Mouse (Mus musculus): Measurements from ENCODE around the gene Lrrc51. TPM values are rescaled to one million over a fixed set of nuclear protein-coding genes. Genes with fewer than 3 reads are reported as not detected.

Gene Lrrc51
- polyA plus RNA-seq, 1 experiment from 2014 or later = 12.7 TPM

DNA sequence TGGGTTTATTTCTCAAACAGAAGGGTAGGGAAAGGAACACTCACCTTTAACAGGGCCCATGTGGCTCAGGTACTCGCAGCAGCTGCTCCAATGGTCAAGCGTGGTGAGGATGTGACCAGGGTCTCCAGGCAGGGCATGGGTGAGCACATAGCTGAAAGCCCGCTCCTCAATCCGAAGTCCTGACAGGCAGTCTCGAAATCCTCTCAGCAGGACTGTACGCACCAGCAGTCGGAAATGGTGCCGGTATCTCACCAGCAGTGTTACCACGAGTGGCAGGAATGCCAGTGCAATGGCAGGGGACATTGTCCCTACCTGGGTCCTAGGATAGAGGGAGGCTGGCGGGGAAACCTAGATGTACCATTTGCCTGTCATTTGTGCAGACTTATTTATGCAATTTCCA lies 31.7 kb downstream of the Lrrc51 start:
- WGBS = 93% methylated on average over 10 of the region's 10 CpGs
- Histone ChIP-seq H3K36me3 (peaks cover 40% of the 10 kb centered on the region), H3K27me3 (ENCODE audit: low read depth, poor library complexity, severe bottlenecking) (no peaks in the 10 kb centered on the region), H3K27ac (replicated peaks) (no peak overlapping the region), H3K4me3 (no peak overlapping the region), H3K9me3 (replicated peaks) (peaks cover 7% of the 10 kb centered on the region; the same call in 1 of the 2 replicates), H3K4me1 (peaks cover 19% of the 10 kb centered on the region)
- DNase-seq (ENCODE audit: low spot score) = no peak

- H3K27me3 ChIP-seq (ENCODE audit: low read depth, poor library complexity, severe bottlenecking) = no peaks in the 10 kb centered on the region
- no peak for DNase-seq (ENCODE audit: low spot score)
- 95% methylated on average over 16 of the region's 16 CpGs for WGBS
- H3K9me3 ChIP-seq (replicated peaks) = peaks cover 7% of the 10 kb centered on the region; the same call in 1 of the 2 replicates
- H3K4me3 ChIP-seq = no peak overlapping the region
- peaks cover 40% of the 10 kb centered on the region for H3K36me3 ChIP-seq
- no peak overlapping the region for H3K27ac ChIP-seq (replicated peaks)
- H3K4me1 ChIP-seq = peaks cover 16% of the 10 kb centered on the region
Measured at GRCm38 (mm10) chr7:101900331-101901097, 33.2 kb downstream of the Lrrc51 start.

GRCm38 (mm10) chr7:101896104-101897066 lies 37.3 kb downstream of the Lrrc51 start:
- no peaks in the 10 kb centered on the region for H3K27me3 ChIP-seq (ENCODE audit: low read depth, poor library complexity, severe bottlenecking)
- no peaks in the 10 kb centered on the region for H3K9me3 ChIP-seq (replicated peaks)
- WGBS = under 1% methylated on average over 57 of the region's 57 CpGs
- H3K27ac ChIP-seq (replicated peaks) = peak overlapping the region; percentile 94
- peaks cover 16% of the 10 kb centered on the region for H3K4me1 ChIP-seq
- peak; percentile 97 for DNase-seq (ENCODE audit: low spot score)
- peak overlapping the region; percentile 61 for H3K4me3 ChIP-seq
- peaks cover 26% of the 10 kb centered on the region for H3K36me3 ChIP-seq

DNA sequence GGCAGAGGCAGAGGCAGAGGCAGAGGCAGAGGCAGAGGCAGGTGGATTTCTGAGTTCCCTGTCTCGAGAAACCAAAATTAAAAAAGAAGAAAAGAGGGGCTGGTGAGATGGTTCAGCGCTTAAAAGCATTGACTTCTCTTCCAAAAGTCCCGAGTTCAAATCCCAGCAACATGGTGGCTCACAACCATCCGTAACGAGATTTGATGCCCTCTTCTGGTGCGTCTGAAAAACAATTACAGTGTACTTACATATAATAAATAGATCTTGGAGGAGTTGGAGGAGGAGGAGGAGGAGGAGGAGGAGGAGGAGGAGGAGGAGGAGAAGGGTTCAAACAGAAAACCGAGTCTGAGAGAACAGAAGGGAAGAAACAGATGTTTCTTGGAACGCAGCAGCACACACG lies 38.0 kb downstream of the Lrrc51 start:
- peak overlapping the region; percentile 94 for H3K27ac ChIP-seq (replicated peaks)

DNA sequence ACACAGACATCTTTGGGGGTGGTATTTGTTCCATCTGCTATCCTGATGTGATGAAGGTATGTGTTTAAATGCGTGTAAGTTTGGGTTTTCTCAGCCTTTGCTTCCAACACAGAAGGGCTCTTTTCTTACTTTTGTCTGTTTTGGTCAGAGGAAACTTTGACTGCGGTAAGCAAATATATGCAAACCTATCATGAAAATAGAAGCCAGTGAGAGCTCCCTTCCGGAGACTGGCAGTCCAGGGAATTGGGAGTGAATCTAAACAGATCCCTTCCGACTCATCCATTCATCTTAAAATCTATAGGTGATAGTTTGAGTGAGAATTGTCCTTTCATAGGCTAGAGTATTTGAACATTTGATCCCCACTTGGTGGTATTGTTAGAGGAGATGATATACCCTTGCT lies 45.2 kb downstream of the Lrrc51 start:
- 84% methylated on average over 4 of the region's 4 CpGs for WGBS
- DNase-seq (ENCODE audit: low spot score) = no peak
- Histone ChIP-seq H3K36me3 (no peaks in the 10 kb centered on the region), H3K27ac (replicated peaks) (no peak overlapping the region), H3K4me3 (no peak overlapping the region), H3K9me3 (replicated peaks) (no peaks in the 10 kb centered on the region), H3K4me1 (no peaks in the 10 kb centered on the region), H3K27me3 (ENCODE audit: low read depth, poor library complexity, severe bottlenecking) (no peaks in the 10 kb centered on the region)

More for the DNA sequence above, 38.0 kb downstream of the Lrrc51 start:
- peak overlapping the region; percentile 61 for H3K4me3 ChIP-seq
- 35% methylated on average over 9 of the region's 9 CpGs for WGBS
- H3K36me3 ChIP-seq = peaks cover 22% of the 10 kb centered on the region
- no peak for DNase-seq (ENCODE audit: low spot score)
- peaks cover 16% of the 10 kb centered on the region for H3K4me1 ChIP-seq
- no peaks in the 10 kb centered on the region for H3K9me3 ChIP-seq (replicated peaks)
- no peaks in the 10 kb centered on the region for H3K27me3 ChIP-seq (ENCODE audit: low read depth, poor library complexity, severe bottlenecking)

DNA sequence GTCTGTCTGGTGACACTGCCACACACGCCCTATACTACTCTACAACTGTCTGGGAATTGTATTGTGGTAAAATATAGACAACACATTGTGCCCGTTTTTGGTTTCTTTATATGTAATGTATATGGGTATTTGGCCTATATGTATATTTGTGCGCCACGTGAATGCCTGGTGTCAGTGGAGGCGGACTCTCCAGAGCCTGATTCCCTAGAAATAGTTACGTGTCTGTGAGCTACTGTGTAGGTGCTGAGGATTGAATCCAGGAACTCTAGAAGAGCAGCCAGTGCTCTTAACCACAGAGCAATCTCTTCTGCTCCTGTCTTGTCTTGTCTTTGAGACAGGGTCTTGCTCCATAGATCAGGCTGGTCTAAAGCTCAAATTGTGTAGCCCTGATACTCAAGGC lies 47.4 kb downstream of the Lrrc51 start:
- no peak for DNase-seq (ENCODE audit: low spot score)
- H3K9me3 ChIP-seq (replicated peaks) = no peaks in the 10 kb centered on the region
- no peak overlapping the region for H3K27ac ChIP-seq (replicated peaks)
- no peak overlapping the region for H3K4me3 ChIP-seq
- no peaks in the 10 kb centered on the region for H3K27me3 ChIP-seq (ENCODE audit: low read depth, poor library complexity, severe bottlenecking)
- H3K4me1 ChIP-seq = no peaks in the 10 kb centered on the region
- 87% methylated on average over 6 of the region's 6 CpGs for WGBS
- no peaks in the 10 kb centered on the region for H3K36me3 ChIP-seq

DNA sequence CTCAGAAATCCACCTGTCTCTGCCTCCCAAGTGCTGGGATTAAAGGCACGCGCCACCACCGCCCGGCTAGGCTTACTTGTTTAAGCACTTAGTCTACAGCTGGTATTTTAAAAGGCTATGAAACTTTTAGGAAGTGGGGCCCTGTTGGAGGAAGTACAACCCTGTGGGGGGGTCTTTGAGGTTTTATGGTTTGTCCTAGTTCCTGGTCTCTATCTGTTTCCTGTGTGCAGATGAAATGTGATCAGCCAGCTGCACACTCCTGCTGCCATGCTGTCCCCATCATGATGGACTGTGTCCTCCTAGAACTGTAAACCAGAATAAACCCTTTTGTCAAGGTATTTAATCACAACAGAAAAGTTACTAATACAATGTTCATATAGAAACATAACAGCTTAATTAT lies 49.5 kb downstream of the Lrrc51 start:
- Histone ChIP-seq H3K36me3 (no peaks in the 10 kb centered on the region), H3K9me3 (replicated peaks) (no peaks in the 10 kb centered on the region), H3K27ac (replicated peaks) (no peak overlapping the region), H3K4me1 (no peaks in the 10 kb centered on the region), H3K27me3 (ENCODE audit: low read depth, poor library complexity, severe bottlenecking) (no peaks in the 10 kb centered on the region), H3K4me3 (no peak overlapping the region)
- 82% methylated on average over 4 of the region's 4 CpGs for whole genome bisulfite sequencing
- DNase-seq (ENCODE audit: low spot score) = no peak

- WGBS = 67% methylated on average over 9 of the region's 9 CpGs
- Histone ChIP-seq H3K27me3 (ENCODE audit: low read depth, poor library complexity, severe bottlenecking) (no peaks in the 10 kb centered on the region), H3K36me3 (no peaks in the 10 kb centered on the region), H3K27ac (replicated peaks) (no peak overlapping the region), H3K4me3 (no peak overlapping the region), H3K9me3 (replicated peaks) (no peaks in the 10 kb centered on the region), H3K4me1 (no peaks in the 10 kb centered on the region)
- no peak for DNase-seq (ENCODE audit: low spot score)
Measured at GRCm38 (mm10) chr7:101882413-101883154, 51.1 kb downstream of the Lrrc51 start.

DNA sequence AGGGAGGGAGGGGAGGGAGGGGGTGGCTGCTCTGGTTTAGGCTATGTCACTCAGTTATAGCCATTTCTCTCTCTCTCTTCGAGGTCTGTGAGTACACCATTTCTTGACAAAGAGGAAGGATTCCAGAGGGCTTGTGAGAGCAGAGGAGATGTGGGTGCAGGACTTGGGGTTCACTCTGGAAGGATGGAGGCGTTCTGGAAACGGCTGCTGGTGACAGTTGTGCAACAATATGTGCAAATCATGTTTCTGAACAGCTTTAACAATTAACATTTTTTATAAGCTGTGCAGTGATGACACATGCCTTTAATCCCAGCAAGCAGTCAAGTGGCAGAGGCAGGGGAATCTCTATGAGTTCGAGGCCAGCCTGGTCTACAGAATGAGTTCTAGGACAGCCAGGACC lies 52.8 kb downstream of the Lrrc51 start:
- WGBS = 86% methylated on average over 4 of the region's 4 CpGs
- H3K4me3 ChIP-seq = no peak overlapping the region

DNA sequence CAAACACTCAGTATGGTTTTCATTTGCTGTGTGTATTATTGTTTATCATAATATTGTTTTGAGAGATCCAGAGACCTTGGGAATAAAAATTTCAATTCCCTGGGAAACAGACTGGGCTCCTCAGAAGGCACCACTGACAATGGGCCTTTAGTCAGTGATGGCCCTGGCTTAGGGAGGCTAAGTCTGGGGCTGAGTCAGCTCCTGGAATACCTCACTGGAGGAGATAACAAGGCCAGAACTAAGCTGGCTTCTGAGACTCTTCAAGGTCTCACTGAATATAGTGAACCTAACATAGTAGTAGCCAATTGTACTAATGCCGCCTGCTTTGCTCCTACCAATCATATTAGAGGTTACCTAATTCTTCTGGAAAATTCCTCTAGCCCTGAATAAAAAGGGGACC lies 57.7 kb downstream of the Lrrc51 start:
- H3K27me3 ChIP-seq (ENCODE audit: low read depth, poor library complexity, severe bottlenecking) = no peaks in the 10 kb centered on the region
- no peak overlapping the region for H3K4me3 ChIP-seq
- WGBS = 93% methylated on average over 1 of the region's 1 CpGs
- H3K36me3 ChIP-seq = no peaks in the 10 kb centered on the region
- no peaks in the 10 kb centered on the region for H3K4me1 ChIP-seq
- no peak overlapping the region for H3K27ac ChIP-seq (replicated peaks)
- H3K9me3 ChIP-seq (replicated peaks) = no peaks in the 10 kb centered on the region
- DNase-seq (ENCODE audit: low spot score) = no peak

More for the DNA sequence above, 52.8 kb downstream of the Lrrc51 start:
- Histone ChIP-seq H3K4me1 (no peaks in the 10 kb centered on the region), H3K27ac (replicated peaks) (no peak overlapping the region), H3K36me3 (no peaks in the 10 kb centered on the region), H3K27me3 (ENCODE audit: low read depth, poor library complexity, severe bottlenecking) (no peaks in the 10 kb centered on the region), H3K9me3 (replicated peaks) (no peaks in the 10 kb centered on the region)
- no peak for DNase-seq (ENCODE audit: low spot score)

GRCm38 (mm10) chr7:101871296-101871695 lies 62.4 kb downstream of the Lrrc51 start:
- no peak for DNase-seq (ENCODE audit: low spot score)
- 93% methylated on average over 3 of the region's 3 CpGs for WGBS

DNA sequence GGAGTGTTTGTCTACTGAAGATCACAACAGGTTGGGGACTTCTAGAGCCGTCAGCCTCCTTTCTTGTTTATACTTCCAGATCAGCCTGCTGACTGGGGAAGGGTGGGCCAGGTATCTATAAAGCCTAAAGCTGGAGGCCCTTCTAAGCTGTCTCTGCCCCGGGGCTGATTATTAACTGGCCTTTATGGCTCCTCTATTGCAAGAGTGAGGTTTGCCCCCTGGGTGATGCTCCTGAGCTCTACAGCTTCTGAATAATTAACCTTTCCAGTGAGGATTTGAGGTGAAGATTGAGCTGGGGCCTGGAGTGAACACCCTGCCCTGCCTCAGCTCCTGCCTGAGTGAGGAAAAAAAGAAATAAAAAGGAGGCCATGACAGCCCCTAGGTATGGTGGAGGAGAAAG lies 63.1 kb downstream of the Lrrc51 start, which contains the start of gene Folr1:
Folr1 (minus strand) TSS at position 160 of the 400 bp plus-strand sequence.
- H3K9me3 ChIP-seq (replicated peaks) = no peaks in the 10 kb centered on the region
- no peaks in the 10 kb centered on the region for H3K36me3 ChIP-seq
- H3K4me1 ChIP-seq = peaks cover 26% of the 10 kb centered on the region
- H3K27ac ChIP-seq (replicated peaks) = peak within 1 kb of the TSS; percentile 82
- WGBS = 86% methylated on average over 2 of the region's 2 CpGs
- no peak within 1 kb of the TSS for H3K4me3 ChIP-seq
- no peak for DNase-seq (ENCODE audit: low spot score)
- H3K27me3 ChIP-seq (ENCODE audit: low read depth, poor library complexity, severe bottlenecking) = no peaks in the 10 kb centered on the region

More at GRCm38 (mm10) chr7:101871296-101871695, 62.4 kb downstream of the Lrrc51 start:
- Histone ChIP-seq H3K36me3 (no peaks in the 10 kb centered on the region), H3K27me3 (ENCODE audit: low read depth, poor library complexity, severe bottlenecking) (no peaks in the 10 kb centered on the region), H3K9me3 (replicated peaks) (no peaks in the 10 kb centered on the region), H3K4me3 (no peak overlapping the region), H3K27ac (replicated peaks) (no peak overlapping the region), H3K4me1 (peaks cover 26% of the 10 kb centered on the region)

Data from midbrain, embryonic 10.5 days (tissue).